ENCODE assay signal across 10 mouse cellular contexts in genomic region chr2:178241374-178241773, GRCm38 (mm10).
DNase-seq lines count a peak whose midpoint lies in the region; ATAC-seq and TF ChIP-seq lines count a peak whose summit lies in the region.
"Had no signal": no experiment of that assay in that cellular context is flagged by ENCODE, and none has a peak within 500 bp of the region (broad histone marks: within the 10 kb centered on the region; RNA-seq: fewer than 3 reads in every experiment).

No protein-coding gene starts in this region.

- WGBS in embryonic facial prominence, embryonic 15.5 days = 50% methylated on average over 3 of the region's 3 CpGs
- 77% methylated on average over 3 of the region's 3 CpGs for WGBS in midbrain, embryonic 10.5 days
- 76% methylated on average over 3 of the region's 3 CpGs for WGBS in olfactory bulb, adult 2 months
- 60% methylated on average over 3 of the region's 3 CpGs for WGBS in kidney, embryonic 16.5 days

- no peaks in the 10 kb centered on the region for H3K27me3 ChIP-seq in embryonic facial prominence, embryonic 15.5 days
- no peaks in the 10 kb centered on the region for H3K27me3 ChIP-seq in midbrain, embryonic 10.5 days (ENCODE audit: low read depth, poor library complexity, severe bottlenecking)
- H3K27me3 ChIP-seq in kidney, embryonic 16.5 days (ENCODE audit: insufficient read depth, low read length) = no peaks in the 10 kb centered on the region

- no peaks in the 10 kb centered on the region for H3K9me3 ChIP-seq in embryonic facial prominence, embryonic 15.5 days (replicated peaks)
- no peaks in the 10 kb centered on the region for H3K9me3 ChIP-seq in midbrain, embryonic 10.5 days (replicated peaks)
- no peaks in the 10 kb centered on the region for H3K9me3 ChIP-seq in kidney, embryonic 16.5 days (ENCODE audit: low read length)

- no peak overlapping the region for H3K9ac ChIP-seq in embryonic facial prominence, embryonic 15.5 days
- no peak overlapping the region for H3K9ac ChIP-seq in kidney, embryonic 16.5 days (replicated peaks; ENCODE audit: low read length)

- H3K4me3 ChIP-seq in left cerebral cortex, adult 2 months = no peak overlapping the region
- no peak overlapping the region for H3K4me3 ChIP-seq in embryonic facial prominence, embryonic 15.5 days (replicated peaks)
- H3K4me3 ChIP-seq in midbrain, embryonic 10.5 days = no peak overlapping the region
- no peak overlapping the region for H3K4me3 ChIP-seq in olfactory bulb, adult 2 months (ENCODE audit: insufficient read depth, low read depth, low read length)
- H3K4me3 ChIP-seq in kidney, embryonic 16.5 days (ENCODE audit: low read length) = no peak overlapping the region

- no peak for TF ChIP-seq POLR2A in olfactory bulb, adult 2 months (IDR thresholded peaks at IDR 0.05; ENCODE audit: insufficient read depth, low read depth, low read length)

- no peak for DNase-seq in left cerebral cortex, adult 2 months (ENCODE audit: extremely low spot score in 1 of 2, low spot score in 2 of 2)
- DNase-seq in left cerebral cortex, adult 9 months (ENCODE audit: low spot score in 2 of 2) = no peak
- DNase-seq in midbrain, embryonic 10.5 days (ENCODE audit: low spot score) = no peak
- DNase-seq in right cerebral cortex, adult 18-20 months = no peak
- DNase-seq in urinary bladder, adult 18-20 months (ENCODE audit: low spot score in 2 of 2) = no peak
- DNase-seq: kidney, adult 9 months; thymus, adult 18-20 months had no signal

- intact Hi-C loops in left cerebral cortex, adult 2 months (cut with DNase I) = no loop called here

- TF ChIP-seq CTCF in left cerebral cortex, adult 2 months (IDR thresholded peaks at IDR 0.05) = no peak
- TF ChIP-seq CTCF in olfactory bulb, adult 2 months (IDR thresholded peaks at IDR 0.05; ENCODE audit: insufficient read depth, low read depth, low read length) = no peak

- peak overlapping the region; percentile 33 for H3K27ac ChIP-seq in left cerebral cortex, adult 2 months
- H3K27ac ChIP-seq in embryonic facial prominence, embryonic 15.5 days (replicated peaks) = no peak overlapping the region
- H3K27ac ChIP-seq in midbrain, embryonic 10.5 days (replicated peaks) = 0 out of 2 replicates have a peak overlapping the region, but pooled peaks have one; percentile 23
- 0 out of 2 replicates have a peak overlapping the region, but pooled peaks have one; percentile 0 for H3K27ac ChIP-seq in olfactory bulb, adult 2 months (ENCODE audit: insufficient read depth, low read depth, low read length)
- no peak overlapping the region for H3K27ac ChIP-seq in kidney, embryonic 16.5 days (ENCODE audit: low read length)

- no peaks in the 10 kb centered on the region for H3K36me3 ChIP-seq in embryonic facial prominence, embryonic 15.5 days
- no peaks in the 10 kb centered on the region for H3K36me3 ChIP-seq in midbrain, embryonic 10.5 days
- H3K36me3 ChIP-seq in kidney, embryonic 16.5 days (ENCODE audit: insufficient read depth, low read length) = no peaks in the 10 kb centered on the region

- ATAC-seq in embryonic facial prominence, embryonic 15.5 days (ENCODE audit: insufficient number of reproducible peaks, low FRiP score, low TSS enrichment, low read depth) = 0 out of 2 replicates have a peak, but pooled peaks have one; percentile 43
- no peak for ATAC-seq in kidney, embryonic 16.5 days (ENCODE audit: low FRiP score, low TSS enrichment)

- H3K4me1 ChIP-seq in embryonic facial prominence, embryonic 15.5 days = no peaks in the 10 kb centered on the region
- H3K4me1 ChIP-seq in midbrain, embryonic 10.5 days = 0 out of 2 replicates have a peak, but pooled peaks cover 5% of the 10 kb centered on the region
- peaks cover 32% of the 10 kb centered on the region for H3K4me1 ChIP-seq in olfactory bulb, adult 2 months (ENCODE audit: control insufficient read depth, insufficient read depth, low read length)
- no peaks in the 10 kb centered on the region for H3K4me1 ChIP-seq in kidney, embryonic 16.5 days (ENCODE audit: insufficient read depth, low read length)

- H3K4me2 ChIP-seq in embryonic facial prominence, embryonic 15.5 days (replicated peaks) = no peak overlapping the region
- H3K4me2 ChIP-seq in kidney, embryonic 16.5 days (replicated peaks; ENCODE audit: low read depth, low read length) = no peak overlapping the region

Comparison
In these comparisons a context has a peak if more than half of its experiments do, and no peak if none do; other contexts are left out.
1. H3K27ac ChIP-seq: peak in left cerebral cortex, adult 2 months (single experiment), midbrain, embryonic 10.5 days (single experiment) and olfactory bulb, adult 2 months (single experiment); none in embryonic facial prominence, embryonic 15.5 days (single experiment) and kidney, embryonic 16.5 days (single experiment).